Mouse (Mus musculus): ENCODE results near the gene Akap8l. TPM values are rescaled to one million over a fixed set of nuclear protein-coding genes. Genes with fewer than 3 reads are reported as not detected.

Gene Akap8l
- polyA plus RNA-seq (2011; ENCODE audit: insufficient read depth, insufficient read length, low replicate concordance, missing spikeins) = 141 and 225 TPM in 2 replicates

GRCm38 (mm10) chr17:32350382-32350983, at the start of gene Akap8l:
Gene Akap8l (minus strand): TSS chr17:32350607.
- Histone ChIP-seq H3K27ac (ENCODE audit: control insufficient read depth, insufficient read depth, low read depth, low read length, poor library complexity) (peak within 1 kb of the TSS; percentile 74), H3K4me3 (replicated peaks; ENCODE audit: control insufficient read depth, low read depth, low read length) (peak within 1 kb of the TSS; percentile 96), H3K4me1 (ENCODE audit: control insufficient read depth, insufficient read depth, low read length) (peaks cover 2% of the 10 kb centered on the region; the same call in 1 of the 2 replicates)
- under 1% methylated on average over 37 of the region's 37 CpGs for WGBS
- TF ChIP-seq POLR2A (IDR thresholded peaks at IDR 0.05; ENCODE audit: borderline replicate concordance, control insufficient read depth, low read depth, low read length) (peak; percentile 95), CTCF (IDR thresholded peaks at IDR 0.05; ENCODE audit: control insufficient read depth, insufficient read depth, low read length) (peak; percentile 0; the same call in 1 of the 2 replicates)

GRCm38 (mm10) chr17:32396266-32396665, 45.9 kb upstream of the Akap8l start:
- Histone ChIP-seq H3K27ac (ENCODE audit: control insufficient read depth, insufficient read depth, low read depth, low read length, poor library complexity) (no peak overlapping the region), H3K4me3 (replicated peaks; ENCODE audit: control insufficient read depth, low read depth, low read length) (no peak overlapping the region), H3K4me1 (ENCODE audit: control insufficient read depth, insufficient read depth, low read length) (no peaks in the 10 kb centered on the region)
- WGBS = 95% methylated on average over 37 of the region's 37 CpGs
- TF ChIP-seq POLR2A (IDR thresholded peaks at IDR 0.05; ENCODE audit: borderline replicate concordance, control insufficient read depth, low read depth, low read length) = no peak
- no peak for TF ChIP-seq CTCF (IDR thresholded peaks at IDR 0.05; ENCODE audit: control insufficient read depth, insufficient read depth, low read length)

- Histone ChIP-seq H3K4me3 (replicated peaks; ENCODE audit: control insufficient read depth, low read depth, low read length) (no peak overlapping the region), H3K27ac (ENCODE audit: control insufficient read depth, insufficient read depth, low read depth, low read length, poor library complexity) (no peak overlapping the region), H3K4me1 (ENCODE audit: control insufficient read depth, insufficient read depth, low read length) (no peaks in the 10 kb centered on the region)
- TF ChIP-seq CTCF (IDR thresholded peaks at IDR 0.05; ENCODE audit: control insufficient read depth, insufficient read depth, low read length) (no peak), POLR2A (IDR thresholded peaks at IDR 0.05; ENCODE audit: borderline replicate concordance, control insufficient read depth, low read depth, low read length) (no peak)
- 85% methylated on average over 10 of the region's 10 CpGs for WGBS
Measured at GRCm38 (mm10) chr17:32393944-32394343, 43.5 kb upstream of the Akap8l start.

- Histone ChIP-seq H3K4me1 (ENCODE audit: control insufficient read depth, insufficient read depth, low read length) (no peaks in the 10 kb centered on the region), H3K27ac (ENCODE audit: control insufficient read depth, insufficient read depth, low read depth, low read length, poor library complexity) (peak within 1 kb of the TSS; percentile 92), H3K4me3 (replicated peaks; ENCODE audit: control insufficient read depth, low read depth, low read length) (peak within 1 kb of the TSS; percentile 87)
- under 1% methylated on average over 36 of the region's 44 CpGs for WGBS
- no peak; the same call in 1 of the 2 replicates for TF ChIP-seq POLR2A (IDR thresholded peaks at IDR 0.05; ENCODE audit: borderline replicate concordance, control insufficient read depth, low read depth, low read length)
- TF ChIP-seq CTCF (IDR thresholded peaks at IDR 0.05; ENCODE audit: control insufficient read depth, insufficient read depth, low read length) = no peak
Measured at GRCm38 (mm10) chr17:32389101-32389659, 38.8 kb upstream of the Akap8l start, which contains the start of gene Wiz. Gene Wiz (minus strand): TSS chr17:32389439.

- TF ChIP-seq POLR2A (IDR thresholded peaks at IDR 0.05; ENCODE audit: borderline replicate concordance, control insufficient read depth, low read depth, low read length) (no peak), CTCF (IDR thresholded peaks at IDR 0.05; ENCODE audit: control insufficient read depth, insufficient read depth, low read length) (no peak)
- peak overlapping the region; percentile 47 for H3K27ac ChIP-seq (ENCODE audit: control insufficient read depth, insufficient read depth, low read depth, low read length, poor library complexity)
- H3K4me3 ChIP-seq (replicated peaks; ENCODE audit: control insufficient read depth, low read depth, low read length) = peak overlapping the region; percentile 81
- WGBS = 2% methylated on average over 33 of the region's 39 CpGs
- no peaks in the 10 kb centered on the region for H3K4me1 ChIP-seq (ENCODE audit: control insufficient read depth, insufficient read depth, low read length)
Measured at GRCm38 (mm10) chr17:32388370-32389100, 38.1 kb upstream of the Akap8l start.

GRCm38 (mm10) chr17:32387986-32388369, 37.6 kb upstream of the Akap8l start:
- WGBS = 79% methylated on average over 7 of the region's 7 CpGs
- TF ChIP-seq POLR2A (IDR thresholded peaks at IDR 0.05; ENCODE audit: borderline replicate concordance, control insufficient read depth, low read depth, low read length) (no peak), CTCF (IDR thresholded peaks at IDR 0.05; ENCODE audit: control insufficient read depth, insufficient read depth, low read length) (no peak)
- H3K27ac ChIP-seq (ENCODE audit: control insufficient read depth, insufficient read depth, low read depth, low read length, poor library complexity) = no peak overlapping the region
- no peak overlapping the region for H3K4me3 ChIP-seq (replicated peaks; ENCODE audit: control insufficient read depth, low read depth, low read length)
- no peaks in the 10 kb centered on the region for H3K4me1 ChIP-seq (ENCODE audit: control insufficient read depth, insufficient read depth, low read length)

GRCm38 (mm10) chr17:32386659-32387432, 36.4 kb upstream of the Akap8l start:
- no peak for TF ChIP-seq POLR2A (IDR thresholded peaks at IDR 0.05; ENCODE audit: borderline replicate concordance, control insufficient read depth, low read depth, low read length)
- peak; percentile 79 for TF ChIP-seq CTCF (IDR thresholded peaks at IDR 0.05; ENCODE audit: control insufficient read depth, insufficient read depth, low read length)
- no peak overlapping the region for H3K4me3 ChIP-seq (replicated peaks; ENCODE audit: control insufficient read depth, low read depth, low read length)
- no peak overlapping the region for H3K27ac ChIP-seq (ENCODE audit: control insufficient read depth, insufficient read depth, low read depth, low read length, poor library complexity)
- 45% methylated on average over 9 of the region's 9 CpGs for WGBS
- no peaks in the 10 kb centered on the region for H3K4me1 ChIP-seq (ENCODE audit: control insufficient read depth, insufficient read depth, low read length)

Measured in bone marrow, adult 2 months (tissue).